Mouse (Mus musculus): Measurements from ENCODE around the gene Cmtm8.

Gene Cmtm8

DNA sequence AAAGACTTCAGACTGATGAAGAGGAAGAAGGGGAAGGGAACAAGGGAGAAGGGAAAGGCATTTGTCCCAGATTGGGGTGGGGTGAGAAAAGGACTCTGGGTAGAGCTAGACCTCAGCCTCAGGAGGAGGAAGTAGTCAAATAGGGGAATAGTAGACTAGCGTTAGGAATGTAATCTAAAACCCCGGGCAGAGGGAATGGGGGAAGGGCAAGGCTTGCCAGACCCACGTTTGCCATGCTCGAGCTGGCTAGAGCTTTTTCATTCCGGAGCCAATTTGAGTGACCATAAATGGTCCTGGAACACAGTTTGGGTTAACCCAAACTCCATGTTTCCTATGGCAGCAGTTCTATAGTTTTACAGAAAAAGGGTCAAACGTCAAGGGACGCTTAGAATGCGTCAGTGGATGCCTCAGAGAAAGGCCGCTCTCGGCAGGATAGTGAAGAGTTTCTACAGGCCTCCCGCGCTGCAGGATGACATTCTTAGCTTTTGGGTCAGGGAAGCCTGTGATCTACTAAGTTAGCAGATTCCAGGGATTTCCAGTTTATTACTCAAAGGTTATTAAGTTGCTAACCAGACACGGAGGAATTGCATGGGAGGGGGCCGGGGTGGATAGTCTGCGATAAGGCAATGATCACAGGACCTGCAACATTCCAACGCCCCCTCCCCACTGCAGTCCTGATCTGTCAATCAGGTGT, 58.4 kb downstream of the Cmtm8 start:
- no peak for DNase-seq (ENCODE audit: low spot score)

DNA sequence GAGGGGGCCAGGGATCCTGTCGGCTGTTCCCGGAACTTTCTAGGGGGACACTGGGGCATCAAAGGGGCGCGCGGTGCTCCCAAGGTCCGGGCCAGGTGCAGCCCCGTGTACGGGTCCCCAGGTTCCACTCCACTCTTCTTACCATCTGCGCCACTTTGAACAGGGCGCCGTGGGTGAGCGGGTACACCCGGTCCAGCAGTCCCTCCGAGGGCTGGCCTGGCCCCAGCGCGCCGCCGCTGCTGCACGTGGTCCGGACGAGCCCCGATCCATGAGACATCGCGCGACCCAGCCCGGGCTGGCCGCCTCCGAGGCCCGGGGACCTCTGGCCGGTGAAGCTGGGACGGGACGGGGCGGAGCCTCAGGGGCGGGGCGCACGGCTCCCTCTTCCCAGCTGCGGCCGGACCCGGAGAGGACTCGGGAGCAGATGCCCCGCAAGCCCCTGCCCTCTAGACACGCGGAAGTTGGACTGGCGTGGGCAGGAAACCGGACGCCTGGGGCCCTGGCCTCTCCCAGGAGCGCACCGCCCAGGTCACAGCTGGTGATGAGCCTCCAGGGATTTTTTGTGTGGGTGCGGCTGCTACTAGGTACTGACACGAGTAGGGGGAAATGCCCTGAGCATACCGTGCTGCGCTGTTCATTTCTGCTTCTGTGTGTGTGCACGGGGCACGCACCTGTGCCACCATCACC, 62.3 kb downstream of the Cmtm8 start, which contains the start of gene Cmtm7:
Gene Cmtm7 (minus strand): TSS at position 331 of the 687 bp plus-strand sequence.
- peak; percentile 72 for DNase-seq (ENCODE audit: low spot score)

GRCm38 (mm10) chr9:114780746-114781525, 63.0 kb downstream of the Cmtm8 start:
- DNase-seq (ENCODE audit: low spot score), result peak; percentile 28

- no peak for DNase-seq (ENCODE audit: low spot score)
Observed at GRCm38 (mm10) chr9:114779984-114780745, 63.8 kb downstream of the Cmtm8 start.

- no peak for DNase-seq (ENCODE audit: low spot score)
Observed at GRCm38 (mm10) chr9:114778877-114779276, 65.1 kb downstream of the Cmtm8 start.

DNA sequence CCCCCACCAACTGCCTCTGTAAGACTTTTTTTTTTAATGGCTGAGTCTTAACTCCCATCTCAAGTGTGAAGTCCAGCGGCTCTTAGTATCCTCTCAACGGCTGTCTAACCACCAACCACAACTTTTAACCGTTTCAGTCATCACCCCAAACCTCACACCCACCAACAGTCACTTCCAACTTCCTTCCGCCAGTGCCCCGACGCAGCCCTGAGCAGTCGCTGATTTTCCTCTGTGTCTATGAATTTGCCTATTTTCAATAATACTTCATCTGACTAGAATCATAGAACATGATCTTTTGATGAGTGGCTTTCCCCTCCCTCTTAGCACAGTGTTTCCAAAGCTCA, 65.9 kb downstream of the Cmtm8 start:
- no peak for DNase-seq (ENCODE audit: low spot score)

- no peak for DNase-seq (ENCODE audit: low spot score)
Observed at GRCm38 (mm10) chr9:114777178-114778046, 66.5 kb downstream of the Cmtm8 start.

DNA sequence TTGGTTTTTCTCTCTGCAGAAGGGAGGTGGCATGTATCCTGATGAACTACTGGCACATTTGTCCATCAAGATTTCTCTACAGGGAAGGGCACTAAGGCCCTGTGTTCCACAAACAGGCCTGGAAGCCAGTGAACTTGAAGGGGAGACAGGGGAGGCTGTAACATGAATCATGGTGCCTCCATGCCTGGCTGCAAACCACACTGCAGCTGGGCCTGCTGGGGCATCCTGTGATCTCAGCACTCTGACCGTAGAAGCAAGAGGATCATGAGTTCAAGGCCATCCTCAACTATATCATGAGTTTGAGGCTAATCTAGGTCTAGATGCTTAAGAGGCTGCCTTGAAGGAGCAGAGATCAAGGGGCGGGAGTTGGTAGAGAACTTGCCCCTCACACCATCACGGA, 67.6 kb downstream of the Cmtm8 start:
- DNase-seq (ENCODE audit: low spot score), result no peak

GRCm38 (mm10) chr9:114775272-114775671, 68.7 kb downstream of the Cmtm8 start:
- no peak for DNase-seq (ENCODE audit: low spot score)

DNA sequence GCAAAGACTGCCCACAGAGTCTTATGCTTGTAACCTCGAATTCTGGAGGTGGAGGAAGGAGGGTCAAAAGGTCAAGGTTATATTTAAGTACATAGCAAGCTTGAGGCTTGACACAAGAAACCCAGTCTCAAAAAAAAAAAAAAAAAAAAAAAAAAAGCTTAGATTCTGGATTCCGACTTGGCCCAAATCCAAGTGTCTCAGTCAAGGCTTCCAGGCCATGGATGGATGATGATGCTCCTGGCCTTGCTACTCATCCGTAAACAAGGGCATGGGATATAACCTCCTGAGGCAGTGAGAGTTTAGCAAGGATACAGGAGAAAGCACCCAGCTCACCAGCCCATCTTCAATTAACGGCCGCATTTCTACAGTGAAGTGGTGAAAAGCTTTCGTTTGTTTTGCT, 69.3 kb downstream of the Cmtm8 start:
- DNase-seq (ENCODE audit: low spot score), result no peak

DNA sequence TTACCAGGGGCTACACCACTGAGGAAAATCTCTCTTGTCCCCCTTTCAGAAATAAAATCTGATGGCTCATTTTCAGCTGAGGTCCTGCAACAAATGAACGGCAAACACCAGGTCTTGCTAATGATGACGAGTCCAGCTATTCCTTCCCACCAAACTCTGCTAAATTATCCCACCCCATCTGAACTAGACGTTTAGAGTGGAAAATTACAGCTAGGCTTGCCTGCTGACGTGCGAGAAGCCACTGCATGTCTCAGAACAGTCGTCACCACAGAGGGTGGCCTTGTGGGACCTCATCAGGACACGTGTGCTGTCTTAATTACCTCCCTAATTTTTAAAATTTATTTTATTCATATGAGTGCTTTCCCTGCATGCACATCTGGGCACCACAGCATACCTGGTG, 72.4 kb downstream of the Cmtm8 start:
- no peak for DNase-seq (ENCODE audit: low spot score)

- DNase-seq (ENCODE audit: low spot score), result no peak
Observed at GRCm38 (mm10) chr9:114770224-114770623, 73.7 kb downstream of the Cmtm8 start.

DNA sequence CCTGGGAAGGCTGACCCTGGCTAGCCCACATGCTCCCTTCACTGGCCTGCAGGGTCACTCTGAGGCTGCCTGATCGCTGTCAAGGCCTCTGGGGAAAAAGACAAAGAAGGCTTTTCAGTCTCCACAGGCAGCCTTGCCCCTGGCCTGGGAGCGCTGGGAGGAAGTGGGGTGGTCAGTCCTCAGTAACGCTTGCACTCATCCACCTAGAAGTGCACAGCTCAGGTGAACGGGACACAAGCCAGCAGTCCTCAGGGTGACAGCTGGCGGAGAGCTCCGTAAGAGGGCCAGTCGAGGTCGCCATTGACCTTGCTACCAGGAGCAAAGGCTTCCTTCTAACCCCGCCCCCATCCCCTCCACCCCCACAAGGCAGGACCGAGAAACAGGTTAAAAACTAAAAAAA, 75.9 kb downstream of the Cmtm8 start:
- no peak for DNase-seq (ENCODE audit: low spot score)

DNA sequence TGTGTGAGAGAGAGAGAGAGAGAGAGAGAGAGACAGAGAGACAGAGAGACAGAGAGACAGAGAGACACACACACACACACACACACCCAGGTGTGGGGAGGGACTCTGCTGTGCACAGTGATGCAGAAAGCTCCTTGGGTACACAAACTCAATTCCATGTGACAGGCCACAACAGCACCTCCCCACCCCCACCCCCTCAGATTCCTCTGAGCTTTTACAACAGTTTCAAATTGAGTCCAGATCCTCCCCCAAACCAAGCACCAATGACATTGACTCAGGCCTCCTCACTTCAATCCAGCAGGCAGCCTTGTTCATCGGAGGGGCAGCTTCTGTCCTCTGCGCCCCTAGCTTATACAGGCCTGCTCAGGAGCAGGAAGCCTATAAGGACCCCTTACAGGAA, 76.4 kb downstream of the Cmtm8 start:
- DNase-seq (ENCODE audit: low spot score), result no peak

GRCm38 (mm10) chr9:114767030-114767429, 76.9 kb downstream of the Cmtm8 start:
- no peak for DNase-seq (ENCODE audit: low spot score)

DNA sequence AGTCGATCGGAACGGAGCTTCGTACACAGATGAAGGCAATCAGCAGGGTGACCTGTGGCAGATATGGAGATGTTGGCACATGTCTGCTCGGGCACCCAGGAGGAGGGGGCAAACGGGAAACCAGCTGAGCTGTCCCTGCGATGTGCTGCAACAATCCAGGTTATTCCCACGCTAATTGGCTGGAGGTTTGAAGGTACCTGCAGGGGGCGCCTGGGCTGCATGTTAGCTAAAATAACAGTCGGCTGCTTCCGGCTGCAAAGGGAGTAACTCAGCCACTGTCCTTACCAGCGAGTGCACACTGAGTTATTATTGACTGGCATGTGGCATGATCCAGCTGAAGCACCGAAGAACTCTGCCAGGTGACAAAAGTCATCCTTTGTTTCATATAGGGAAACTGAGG, 80.6 kb downstream of the Cmtm8 start:
- DNase-seq (ENCODE audit: low spot score), result no peak

DNA sequence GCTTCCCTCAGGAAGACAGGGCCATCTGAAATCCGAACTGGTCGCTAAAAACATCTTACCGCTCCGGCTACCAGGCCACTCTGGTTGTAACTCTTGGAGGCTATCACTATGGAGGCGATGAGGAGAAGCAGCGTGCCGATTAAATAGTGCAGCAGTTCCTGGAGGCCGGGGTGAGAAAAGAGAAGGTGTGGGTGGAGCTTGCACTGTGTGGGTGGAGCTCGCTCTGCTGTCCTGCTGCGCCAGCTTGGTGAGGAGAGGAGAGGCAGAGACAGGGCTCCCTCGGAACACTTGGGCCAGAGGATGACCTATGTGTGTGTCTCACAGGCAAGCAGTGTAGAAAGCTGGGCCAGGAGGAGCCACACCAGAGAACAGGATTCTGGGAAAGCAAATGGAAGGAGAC, 82.1 kb downstream of the Cmtm8 start:
- no peak for DNase-seq (ENCODE audit: low spot score)

DNA sequence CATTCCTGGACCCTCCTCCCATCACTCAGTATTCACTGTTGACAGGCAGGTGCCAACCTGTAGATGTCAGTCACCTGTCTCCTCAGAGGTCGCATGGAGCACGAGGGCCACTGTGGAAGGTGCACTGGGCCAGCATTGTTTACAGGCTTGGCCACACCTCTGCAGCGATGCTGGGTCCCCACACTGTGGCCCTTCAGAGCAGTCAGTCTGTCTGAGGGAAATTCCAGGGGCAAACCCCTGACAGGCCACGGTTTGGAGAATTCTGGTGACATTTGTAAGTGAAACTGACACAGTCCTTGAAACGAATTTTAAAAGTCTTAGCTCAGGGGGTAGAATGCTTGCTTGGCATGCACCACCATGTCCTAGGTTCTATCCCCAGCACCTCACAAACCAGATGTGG, 83.6 kb downstream of the Cmtm8 start:
- no peak for DNase-seq (ENCODE audit: low spot score)

GRCm38 (mm10) chr9:114759886-114760285, 84.1 kb downstream of the Cmtm8 start:
- DNase-seq (ENCODE audit: low spot score), result no peak

DNA sequence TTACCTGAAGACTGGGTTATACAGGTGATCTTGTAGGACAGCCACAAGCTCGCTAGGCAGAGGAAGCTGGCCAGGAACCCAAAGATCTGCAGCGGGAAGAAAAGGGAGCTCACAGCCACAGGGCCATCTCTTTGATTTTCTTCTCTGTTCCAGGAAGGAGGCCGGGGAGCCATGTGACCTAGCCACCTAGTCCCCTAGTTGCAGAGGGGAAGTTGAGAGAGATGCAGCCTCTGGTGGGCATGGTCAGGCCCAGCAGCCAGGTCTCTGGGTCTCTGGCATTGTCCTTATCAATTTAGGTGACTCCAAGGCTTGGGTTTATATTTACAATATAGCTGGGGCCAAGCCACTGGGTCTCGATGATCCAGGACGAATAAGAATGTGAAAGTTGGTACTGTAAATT, 85.2 kb downstream of the Cmtm8 start:
- no peak for DNase-seq (ENCODE audit: low spot score)

- DNase-seq (ENCODE audit: low spot score), result no peak
Observed at GRCm38 (mm10) chr9:114758272-114758671, 85.7 kb downstream of the Cmtm8 start.

Measured in lung, postnatal 25 days (tissue).